Mouse (Mus musculus) gastrocnemius, adult 2 months (tissue): ENCODE measurements around the gene Mfsd14a. TPM values are rescaled to one million over a fixed set of nuclear protein-coding genes. Genes with fewer than 3 reads are reported as not detected.

Experiments
- DNase-seq: peaks from one replicate; pipeline ENCODE4 v3.0.0; 2022
- H3K27ac ChIP-seq: fragments of 200-600 bp; 2 replicates; pipeline ENCODE4 v1.8.1; 2022; ENCODE audit warnings: mild to moderate bottlenecking
- H3K4me3 ChIP-seq: fragments of 200-600 bp; 2 replicates; pipeline ENCODE4 v1.8.1; 2022; ENCODE audit warnings: mild to moderate bottlenecking, moderate library complexity
- CTCF ChIP-seq: fragments of 200-600 bp; IDR thresholded peaks from 2 replicates; pipeline ENCODE4 v1.8.1; 2022; ENCODE audit warnings: antibody characterized with exemption, mild to moderate bottlenecking, moderate library complexity
- intact Hi-C: fragments of 180-260 bp; cut with DNase I; formaldehyde crosslinking; loops from one replicate; pipeline ENCODE4 v1.15.1; 2025
- total RNA-seq, 2 experiments: library from RNA; stranded (reverse); gene quantifications; 2 replicates each; pipeline ENCODE4 v1.2.3; 2021

Gene Mfsd14a
- total RNA-seq, 2 experiments from 2014 or later = 11.7 to 12.8 TPM

DNA sequence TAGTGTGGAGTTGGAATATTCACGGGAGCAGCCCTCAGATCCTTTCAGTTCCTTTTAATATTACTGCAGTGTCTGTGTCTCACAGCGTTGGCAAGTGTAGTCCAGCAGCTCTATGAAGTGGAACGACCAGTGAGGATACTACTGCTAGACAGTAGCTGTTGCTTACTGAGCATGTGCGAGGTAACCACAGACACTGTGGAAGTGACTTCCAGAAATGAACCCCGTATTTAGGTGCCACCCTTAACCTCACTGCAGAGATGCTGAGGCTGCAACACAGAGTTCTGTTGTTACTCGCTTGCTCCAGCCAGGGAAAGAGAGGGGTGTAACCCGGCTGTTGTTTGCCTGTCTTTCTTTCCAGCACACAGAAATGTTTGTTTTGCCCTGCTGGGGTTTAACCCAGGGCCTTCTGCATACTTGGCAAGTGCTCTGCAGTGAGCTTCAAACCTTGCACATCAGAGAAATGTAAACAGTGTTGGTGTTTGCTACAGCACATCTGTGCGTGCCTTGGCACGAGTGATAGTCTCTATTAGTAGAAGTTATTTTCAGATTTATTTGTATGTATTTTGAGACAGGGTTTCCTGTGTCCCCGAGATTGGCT, 48.1 kb downstream of the Mfsd14a start, which contains the start of gene Trmt13:
Trmt13 (minus strand) TSS at position 293 of the 598 bp plus-strand sequence.
- peak within 1 kb of the TSS; percentile 63 for H3K27ac ChIP-seq
- H3K4me3 ChIP-seq = peak within 1 kb of the TSS; percentile 36
- TF ChIP-seq CTCF = no peak
- intact Hi-C loops = no loop called here
- no peak for DNase-seq

DNA sequence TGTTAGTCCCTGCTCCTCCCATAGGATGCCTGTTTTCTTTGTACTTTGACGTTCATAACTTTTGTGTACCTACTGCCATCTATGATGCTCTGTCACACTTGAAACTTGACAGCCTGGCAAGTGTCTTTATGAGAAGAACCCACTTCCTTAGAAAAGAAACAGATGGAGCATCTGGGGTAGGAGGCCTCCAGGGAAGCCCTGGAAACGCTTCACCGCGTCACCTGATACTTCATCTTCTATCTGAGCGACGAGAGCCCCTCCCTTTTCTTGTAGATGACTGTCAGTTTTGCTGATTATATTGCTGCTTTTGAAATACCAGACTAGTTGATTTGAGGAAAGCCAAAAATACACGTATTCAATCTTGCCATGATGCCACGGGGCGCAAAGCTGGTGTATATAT, 57.9 kb downstream of the Mfsd14a start:
- Histone ChIP-seq H3K4me3 (no peak overlapping the region), H3K27ac (no peak overlapping the region)
- no peak for DNase-seq
- TF ChIP-seq CTCF = no peak
- intact Hi-C loops = no loop called here

DNA sequence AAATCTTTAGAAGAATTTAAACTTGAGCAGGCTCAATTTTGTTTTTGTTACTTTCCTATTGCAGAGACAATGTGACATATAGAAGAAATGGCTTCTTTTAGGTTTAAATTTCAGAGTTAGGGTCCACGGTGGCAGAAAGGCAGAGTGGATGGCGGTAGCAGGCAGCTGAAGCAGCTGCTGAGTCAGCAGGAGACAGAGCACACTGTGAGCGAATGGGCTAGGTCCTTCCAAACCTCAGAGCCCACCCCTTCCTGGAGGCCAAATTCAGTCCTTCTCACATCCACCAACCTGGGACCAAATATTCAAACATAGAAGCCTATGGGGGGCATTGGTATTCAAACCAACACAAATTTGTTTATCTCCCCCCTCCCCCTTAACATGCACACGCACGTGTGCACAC, 60.7 kb downstream of the Mfsd14a start:
- intact Hi-C loops = no loop called here
- TF ChIP-seq CTCF = no peak
- Histone ChIP-seq H3K4me3 (no peak overlapping the region), H3K27ac (no peak overlapping the region)
- no peak for DNase-seq

DNA sequence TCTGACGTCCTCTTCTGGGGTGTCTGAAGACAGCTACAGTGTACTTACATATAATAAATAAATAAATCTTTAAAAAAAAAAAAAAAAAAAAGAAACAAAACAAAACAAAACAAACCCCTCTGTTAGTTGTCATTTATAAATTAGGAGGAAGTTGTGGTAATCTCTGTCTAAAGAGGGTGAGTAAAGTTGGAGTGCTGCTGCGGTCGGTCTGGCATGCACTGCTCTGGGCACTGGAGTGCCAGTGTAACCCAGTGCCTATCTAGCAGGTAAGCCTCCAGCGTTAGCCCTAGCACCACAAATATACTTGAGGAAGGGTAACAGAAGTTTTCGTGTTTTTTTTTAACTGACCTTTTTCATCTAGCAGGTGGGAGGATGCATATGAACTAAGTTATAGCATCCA, 61.5 kb downstream of the Mfsd14a start:
- no peak for DNase-seq
- H3K27ac ChIP-seq = no peak overlapping the region
- intact Hi-C loops = no loop called here
- H3K4me3 ChIP-seq = no peak overlapping the region
- TF ChIP-seq CTCF = no peak

- intact Hi-C loops = loop anchor here (10.0 kb wide), 2 partner anchors 175 to 235 kb away; partner anchors contain the start of gene Cdc14a
- H3K4me3 ChIP-seq = no peak overlapping the region
- no peak overlapping the region for H3K27ac ChIP-seq
- DNase-seq = no peak
- no peak for TF ChIP-seq CTCF
Measured at GRCm38 (mm10) chr3:116599705-116600104, 62.8 kb downstream of the Mfsd14a start.

DNA sequence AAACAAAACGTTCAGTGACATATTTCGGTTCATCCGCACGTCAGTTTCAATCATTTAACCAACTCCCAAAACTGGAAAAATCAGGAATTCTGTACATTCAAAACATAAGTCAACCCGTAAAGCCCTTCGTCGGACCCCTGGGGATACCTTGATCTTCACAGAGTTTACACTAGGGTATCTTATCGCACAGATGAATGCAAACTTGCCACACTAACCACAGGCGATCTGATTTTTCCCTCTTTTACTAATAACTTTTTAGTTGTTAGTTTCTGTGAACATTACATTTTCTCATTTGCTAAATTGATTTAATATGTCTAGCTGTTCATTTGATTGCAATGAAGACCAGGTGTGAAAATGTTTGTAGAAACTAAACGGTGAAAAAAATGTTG, 66.9 kb downstream of the Mfsd14a start:
- peak overlapping the region; percentile 76 for H3K4me3 ChIP-seq
- DNase-seq = no peak
- intact Hi-C loops = loop anchor here (10.0 kb wide), 2 partner anchors 171 to 239 kb away; partner anchors contain the start of gene Cdc14a
- H3K27ac ChIP-seq = peak overlapping the region; percentile 90
- TF ChIP-seq CTCF = no peak

DNA sequence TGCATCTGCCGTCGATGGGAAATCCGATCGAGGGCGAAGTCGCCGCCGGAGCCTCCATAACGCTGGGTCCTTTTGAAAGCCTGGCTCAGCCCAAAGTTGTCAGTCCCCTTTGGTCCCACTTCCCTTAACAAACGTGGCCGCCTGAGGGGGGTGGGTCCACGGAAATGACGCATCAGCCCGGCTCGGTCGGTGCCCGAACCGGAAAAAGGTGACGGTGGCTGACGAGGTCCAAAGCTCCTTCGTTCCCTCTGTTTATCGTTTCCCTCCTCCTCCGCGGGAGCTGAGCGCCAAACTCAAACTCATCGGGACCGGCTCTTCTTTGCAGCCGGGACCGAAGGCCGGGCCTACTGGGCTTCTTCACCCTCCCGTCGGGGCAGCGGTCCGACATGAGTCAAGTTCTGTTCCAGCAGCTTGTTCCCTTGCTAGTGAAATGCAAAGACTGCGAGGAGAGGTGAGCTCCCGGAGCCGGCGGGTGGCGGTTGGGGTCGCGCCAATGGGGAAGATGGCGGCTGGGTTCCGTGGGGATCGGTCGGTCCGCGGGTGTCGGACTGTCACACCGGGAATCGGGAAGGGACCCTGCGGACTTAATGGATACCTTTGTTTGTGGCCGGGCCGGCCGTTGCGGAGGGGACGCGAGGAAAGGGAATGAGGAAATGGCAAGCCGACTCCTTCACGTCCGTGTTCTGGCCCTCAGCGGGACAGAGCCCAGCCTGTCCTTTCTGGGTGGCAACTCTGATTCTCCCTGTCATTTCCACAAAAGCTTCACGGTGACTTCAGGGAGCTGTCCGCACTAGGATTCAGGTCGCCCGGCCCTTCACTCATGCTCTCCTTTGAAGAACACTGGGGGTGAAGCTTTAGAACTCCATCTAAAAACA, 67.5 kb downstream of the Mfsd14a start, which contains the start of gene Sass6:
Sass6 (plus strand) TSS at position 255 of the 875 bp plus-strand sequence.
- intact Hi-C loops = loop anchor here (5.0 to 10.0 kb wide), 4 partner anchors 83 to 240 kb away; partner anchors contain the start of genes Cdc14a and Dbt
- no peak for TF ChIP-seq CTCF
- H3K4me3 ChIP-seq = peak within 1 kb of the TSS; percentile 76
- peak within 1 kb of the TSS; percentile 90 for H3K27ac ChIP-seq
- peak; percentile 99 for DNase-seq

DNA sequence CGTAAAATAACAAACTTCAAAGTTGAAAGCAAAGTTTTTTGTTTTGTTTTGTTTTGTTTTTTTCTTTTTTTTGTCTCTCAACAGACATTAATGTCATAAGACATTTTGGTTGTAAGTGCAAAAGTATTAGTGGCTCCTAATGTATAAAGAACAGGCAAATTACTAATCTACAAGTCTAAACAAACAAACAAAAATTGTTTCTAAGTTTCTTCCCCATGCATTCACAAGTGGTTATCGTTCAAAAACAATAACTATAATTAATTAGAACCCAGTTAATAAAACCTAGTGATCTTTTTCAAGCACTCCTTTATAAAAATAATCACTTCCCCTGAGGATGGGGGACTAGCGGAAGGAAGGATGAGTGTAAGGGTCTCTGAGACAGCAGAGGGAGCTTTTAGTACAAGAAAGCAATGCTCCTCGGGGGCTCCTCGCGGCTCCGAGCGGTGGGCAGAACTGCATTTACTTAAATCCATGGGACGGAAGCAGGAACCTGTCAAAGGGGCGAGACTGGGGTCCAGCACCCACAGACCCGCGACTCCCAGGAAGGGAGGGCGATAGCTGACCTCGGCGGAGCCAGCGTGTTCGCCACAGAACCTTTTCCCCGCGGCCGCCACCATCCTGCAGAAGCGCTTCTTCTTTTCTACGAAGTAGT, 68.3 kb downstream of the Mfsd14a start:
- H3K27ac ChIP-seq = peak overlapping the region; percentile 90
- peak; percentile 31; the same call in 1 of the 2 replicates for TF ChIP-seq CTCF
- peak overlapping the region; percentile 76 for H3K4me3 ChIP-seq
- no peak for DNase-seq
- intact Hi-C loops = loop anchor here (5.0 to 10.0 kb wide), 4 partner anchors 82 to 241 kb away; partner anchors contain the start of genes Cdc14a and Dbt

DNA sequence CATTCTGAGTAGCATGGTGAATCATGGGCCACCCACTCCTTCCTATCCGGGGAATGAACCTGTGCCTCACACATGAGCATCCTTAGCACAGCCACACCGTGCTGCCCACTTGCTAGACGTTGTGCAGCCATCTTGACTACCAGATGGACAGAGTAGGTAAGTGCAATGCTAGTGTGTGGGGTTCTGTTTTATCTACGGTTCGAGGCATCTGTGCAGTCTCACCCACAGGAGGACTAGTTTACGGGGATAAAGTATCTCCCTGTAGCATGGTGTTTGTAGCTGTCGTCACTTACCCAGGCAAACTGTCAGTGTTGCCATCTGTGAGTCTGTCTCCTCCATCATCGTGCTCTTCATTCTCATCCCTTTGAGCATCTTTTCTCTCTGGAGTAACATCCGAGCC, 80.3 kb downstream of the Mfsd14a start:
- Histone ChIP-seq H3K4me3 (no peak overlapping the region), H3K27ac (no peak overlapping the region)
- TF ChIP-seq CTCF = no peak
- DNase-seq = no peak
- intact Hi-C loops = no loop called here

Other genes with a start within 250 kb of the Mfsd14a start
- gene Cdc14a, start 238.6 kb downstream of the Mfsd14a start, total RNA-seq = 10 to 100 TPM; 19.3 to 28.5 TPM
- 10 to 100 TPM; 21.0 to 21.6 TPM for gene Rtca, start 154.5 kb downstream of the Mfsd14a start, total RNA-seq
- 10 to 100 TPM; 25.5 to 45.6 TPM for gene Dbt, start 149.6 kb downstream of the Mfsd14a start, total RNA-seq
- 10 to 100 TPM; 50.7 to 64.4 TPM for gene Lrrc39, start 99.7 kb downstream of the Mfsd14a start, total RNA-seq
- 1 to 10 TPM; 1.8 to 3.5 TPM for gene Sass6, start 67.7 kb downstream of the Mfsd14a start, total RNA-seq
- gene Trmt13, start 48.1 kb downstream of the Mfsd14a start, total RNA-seq = 1 to 10 TPM; 6.2 TPM
- gene Gm43191, start 18.6 kb upstream of the Mfsd14a start, total RNA-seq = not detected
- gene Slc35a3, start 50.2 kb upstream of the Mfsd14a start, total RNA-seq = 1 to 10 TPM; 5.1 to 8.0 TPM
- gene Agl, start 145.5 kb upstream of the Mfsd14a start, total RNA-seq = 1,000 to 10,000 TPM in 1 of 2 experiments, 100 to 1,000 TPM in 1; 657 to 1,000 TPM
- gene Frrs1, start 196.8 kb upstream of the Mfsd14a start, total RNA-seq = 1 to 10 TPM; 1.9 to 2.7 TPM